Mouse (Mus musculus): ENCODE results near the gene Wwp2.

DNA sequence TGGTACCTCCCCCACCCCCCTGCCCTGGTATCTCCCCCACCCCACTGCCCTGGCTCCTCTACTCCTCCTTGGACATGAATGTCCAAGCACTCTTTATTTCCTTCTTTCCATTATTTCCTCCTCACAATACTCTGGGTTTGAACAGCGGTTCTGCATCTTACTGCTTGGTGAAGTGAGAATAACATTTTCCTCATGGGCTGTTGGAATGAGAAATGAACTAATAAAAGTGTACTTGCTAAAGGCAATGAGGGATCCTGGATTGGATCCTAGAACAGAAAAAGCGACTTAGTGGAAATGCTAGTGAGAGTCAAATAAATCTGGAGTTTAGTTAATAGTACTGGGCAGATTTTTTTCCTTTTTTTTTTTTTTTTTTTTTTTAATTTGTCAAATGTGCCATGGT lies 77.1 kb downstream of the Wwp2 start:
- TF ChIP-seq TBP (IDR thresholded peaks at IDR 0.05; ENCODE audit: low read depth, low read length) (no peak), USF1 (IDR thresholded peaks at IDR 0.05; ENCODE audit: low read depth, low read length) (no peak), HCFC1 (IDR thresholded peaks at IDR 0.05; ENCODE audit: low read depth, low read length) (no peak), POLR2AphosphoS2 (IDR thresholded peaks at IDR 0.05; ENCODE audit: low read length) (no peak), EP300 (IDR thresholded peaks at IDR 0.05; ENCODE audit: low read depth in 1 of 2, low read length in 2 of 2) (no peak), NRF1 (IDR thresholded peaks at IDR 0.05; ENCODE audit: insufficient read depth, low read depth, low read length, poor library complexity, severe bottlenecking) (no peak)

All from MEL (cell line).